Mouse (Mus musculus): Measurements from ENCODE around the gene Grid2ip.
"Not testable (repeated sequence)": the region's sequence is repeated elsewhere in the genome, so short reads cannot be mapped to it uniquely, and the experiment has no call there.

The Grid2ip gene

GRCm38 (mm10) chr5:143363678-143364615 is 6.8 kb downstream of the Grid2ip start:
- peak; percentile 51 for DNase-seq (ENCODE audit: low read depth, low spot score)

- DNase-seq (ENCODE audit: low read depth, low spot score): no peak
Measured at GRCm38 (mm10) chr5:143367931-143368330, 10.8 kb downstream of the Grid2ip start.

- peak; percentile 20 for DNase-seq (ENCODE audit: low read depth, low spot score)
Measured at GRCm38 (mm10) chr5:143369611-143370255, 12.6 kb downstream of the Grid2ip start.

GRCm38 (mm10) chr5:143370416-143371145 is 13.4 kb downstream of the Grid2ip start:
- DNase-seq (ENCODE audit: low read depth, low spot score): no peak

- DNase-seq (ENCODE audit: low read depth, low spot score): no peak
Measured at GRCm38 (mm10) chr5:143371146-143371510, 14.0 kb downstream of the Grid2ip start.

GRCm38 (mm10) chr5:143372818-143373217 is 15.7 kb downstream of the Grid2ip start:
- peak; percentile 60 for DNase-seq (ENCODE audit: low read depth, low spot score)

GRCm38 (mm10) chr5:143375242-143375641 is 18.1 kb downstream of the Grid2ip start:
- DNase-seq (ENCODE audit: low read depth, low spot score): no peak

- no peak for DNase-seq (ENCODE audit: low read depth, low spot score)
Measured at GRCm38 (mm10) chr5:143376156-143376555, 19.0 kb downstream of the Grid2ip start.

GRCm38 (mm10) chr5:143386797-143387621 is 29.9 kb downstream of the Grid2ip start:
- no peak for DNase-seq (ENCODE audit: low read depth, low spot score)

- no peak for DNase-seq (ENCODE audit: low read depth, low spot score)
Measured at GRCm38 (mm10) chr5:143394184-143394583, 37.0 kb downstream of the Grid2ip start.

GRCm38 (mm10) chr5:143394966-143395365 is 37.8 kb downstream of the Grid2ip start:
- DNase-seq (ENCODE audit: low read depth, low spot score): not testable (repeated sequence)

- DNase-seq (ENCODE audit: low read depth, low spot score): peak; percentile 36
Measured at GRCm38 (mm10) chr5:143395649-143396048, 38.5 kb downstream of the Grid2ip start.

- no peak for DNase-seq (ENCODE audit: low read depth, low spot score)
Measured at GRCm38 (mm10) chr5:143400501-143400900, 43.4 kb downstream of the Grid2ip start.

GRCm38 (mm10) chr5:143401556-143401955 is 44.4 kb downstream of the Grid2ip start:
- DNase-seq (ENCODE audit: low read depth, low spot score): no peak

GRCm38 (mm10) chr5:143403221-143404147 is 46.3 kb downstream of the Grid2ip start, which contains the start of gene Kdelr2:
Gene Kdelr2, plus strand, starts transcription at chr5:143403838.
- DNase-seq (ENCODE audit: low read depth, low spot score): peak; percentile 95

GRCm38 (mm10) chr5:143404148-143404930 is 47.2 kb downstream of the Grid2ip start:
- no peak for DNase-seq (ENCODE audit: low read depth, low spot score)

GRCm38 (mm10) chr5:143405200-143405599 is 48.1 kb downstream of the Grid2ip start:
- DNase-seq (ENCODE audit: low read depth, low spot score): no peak

- DNase-seq (ENCODE audit: low read depth, low spot score): no peak
Measured at GRCm38 (mm10) chr5:143406548-143406947, 49.4 kb downstream of the Grid2ip start.

GRCm38 (mm10) chr5:143409239-143409638 is 52.1 kb downstream of the Grid2ip start:
- no peak for DNase-seq (ENCODE audit: low read depth, low spot score)
